Mouse (Mus musculus) hindbrain, embryonic 12.5 days (tissue): ENCODE measurements at regions not wholly inside any gene's neighbourhood (a gene's known extent, or its start where the extent isn't known, plus 50 kb on each side); places are given as distances from the start of the nearest gene placed in this dataset.

Experiments
- ATAC-seq: fragments of 200-750 bp; cut with Nextera tagmentation; 2 replicates; pipeline ENCODE4 v1.8.0; 2017; ENCODE audit warnings: moderate TSS enrichment; ENCODE audit not compliant: low FRiP score
- H3K27ac ChIP-seq: fragments of 300-500 bp; sonication (generic); 2 replicates; pipeline ENCODE4 v1.5.1; 2016; ENCODE audit warnings: mild to moderate bottlenecking
- H3K27me3 ChIP-seq: fragments of 300-500 bp; sonication (generic); 2 replicates; pipeline ENCODE4 v1.6.1; 2016; ENCODE audit warnings: mild to moderate bottlenecking
- H3K36me3 ChIP-seq: fragments of 300-500 bp; sonication (generic); 2 replicates; pipeline ENCODE4 v1.6.1; 2016; ENCODE audit warnings: mild to moderate bottlenecking
- H3K4me1 ChIP-seq: fragments of 300-500 bp; sonication (generic); 2 replicates; pipeline ENCODE4 v1.6.1; 2016
- H3K4me2 ChIP-seq: fragments of 300-500 bp; sonication (generic); replicated peaks from 2 replicates; pipeline ENCODE4 v1.6.1; 2016; ENCODE audit warnings: mild to moderate bottlenecking
- H3K4me3 ChIP-seq: fragments of 300-500 bp; sonication (generic); 2 replicates; pipeline ENCODE4 v1.5.1; 2016; ENCODE audit warnings: mild to moderate bottlenecking
- H3K9ac ChIP-seq: fragments of 300-500 bp; sonication (generic); 2 replicates; pipeline ENCODE4 v1.6.1; 2016; ENCODE audit warnings: mild to moderate bottlenecking, moderate library complexity
- H3K9me3 ChIP-seq: fragments of 300-500 bp; sonication (generic); replicated peaks from 2 replicates; pipeline ENCODE4 v1.6.1; 2016; ENCODE audit warnings: mild to moderate bottlenecking
- WGBS: fragments of 180-500 bp; shearing (Covaris S2); methylation state at CpG from one replicate; pipeline ENCODE4 v1.1.7; 2016; 5-methylcytosine and 5-hydroxymethylcytosine counted together

DNA sequence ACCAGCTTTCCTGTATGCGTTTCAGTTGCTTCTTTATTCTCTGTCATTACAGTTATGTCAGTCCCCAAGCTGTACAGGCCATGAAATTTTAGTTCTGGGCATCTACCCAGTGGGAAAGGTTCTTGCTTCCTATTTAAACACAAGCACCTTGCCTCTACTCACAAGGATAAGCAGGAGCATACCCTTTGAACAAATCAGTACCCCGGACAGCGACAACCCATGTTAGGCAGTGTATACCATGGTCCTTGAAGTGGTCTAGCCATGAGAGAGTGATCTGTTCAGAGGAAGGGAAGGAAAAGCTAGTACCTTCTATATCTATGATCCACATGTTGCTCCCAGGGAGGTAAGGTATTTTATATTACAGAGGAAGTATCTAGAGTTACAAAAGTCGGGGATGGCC lies 167.7 kb downstream of the Plekhb2 start:
- WGBS = 72% methylated on average over 4 of the region's 4 CpGs
- H3K27me3 ChIP-seq = no peaks in the 10 kb centered on the region
- no peaks in the 10 kb centered on the region for H3K9me3 ChIP-seq
- no peak overlapping the region for H3K27ac ChIP-seq
- H3K36me3 ChIP-seq = no peaks in the 10 kb centered on the region
- ATAC-seq = no peak
- no peak overlapping the region for H3K9ac ChIP-seq
- H3K4me2 ChIP-seq = no peak overlapping the region
- no peaks in the 10 kb centered on the region for H3K4me1 ChIP-seq
- no peak overlapping the region for H3K4me3 ChIP-seq

DNA sequence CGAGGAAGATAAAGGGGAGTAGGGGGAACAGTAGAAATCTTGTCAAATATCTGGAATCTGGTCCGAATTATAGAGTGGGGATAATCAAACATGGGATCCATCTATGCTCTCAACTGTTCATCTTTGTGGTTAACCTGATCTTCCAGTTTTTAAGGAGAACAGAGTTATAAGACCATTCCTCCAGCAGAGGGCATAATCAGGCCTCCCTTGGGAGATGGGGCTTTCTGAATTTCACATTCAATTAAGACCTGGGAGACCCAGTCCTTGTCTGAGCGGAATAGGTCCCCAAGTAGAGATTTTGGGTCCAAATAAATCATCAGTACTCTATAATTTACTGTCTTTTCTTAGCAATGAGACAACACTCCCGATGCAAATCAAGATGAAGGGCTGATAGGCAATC lies 182.8 kb downstream of the Plekhb2 start:
- no peaks in the 10 kb centered on the region for H3K36me3 ChIP-seq
- H3K4me3 ChIP-seq = no peak overlapping the region
- no peak overlapping the region for H3K4me2 ChIP-seq
- ATAC-seq = no peak
- H3K27ac ChIP-seq = no peak overlapping the region
- WGBS = 67% methylated on average over 4 of the region's 4 CpGs
- no peaks in the 10 kb centered on the region for H3K27me3 ChIP-seq
- H3K9me3 ChIP-seq = no peaks in the 10 kb centered on the region
- no peak overlapping the region for H3K9ac ChIP-seq
- no peaks in the 10 kb centered on the region for H3K4me1 ChIP-seq

DNA sequence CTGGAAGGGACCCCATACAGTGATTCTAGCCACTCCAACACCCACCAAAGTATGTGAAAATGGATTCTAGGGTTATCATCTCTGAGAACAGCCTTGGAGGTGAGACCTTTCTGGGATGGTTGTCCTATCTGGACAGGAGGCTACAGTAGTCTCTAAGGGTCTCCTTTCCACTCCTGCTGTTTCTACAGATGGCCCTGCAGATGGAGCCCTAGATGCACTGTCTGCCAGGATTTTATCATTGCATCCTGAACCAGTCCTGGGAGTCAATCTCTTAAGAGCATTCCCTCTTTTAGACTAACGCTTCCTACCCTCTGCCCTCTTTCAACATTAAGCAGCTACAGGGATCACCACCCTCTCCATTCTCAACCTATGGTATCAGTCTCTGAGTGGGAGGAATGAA lies 223.0 kb downstream of the Plekhb2 start:
- H3K9ac ChIP-seq = no peak overlapping the region
- H3K36me3 ChIP-seq = no peaks in the 10 kb centered on the region
- H3K27me3 ChIP-seq = no peaks in the 10 kb centered on the region
- 93% methylated on average over 1 of the region's 1 CpGs for WGBS
- no peak overlapping the region for H3K27ac ChIP-seq
- no peaks in the 10 kb centered on the region for H3K9me3 ChIP-seq
- H3K4me1 ChIP-seq = no peaks in the 10 kb centered on the region
- ATAC-seq = no peak
- no peak overlapping the region for H3K4me2 ChIP-seq
- H3K4me3 ChIP-seq = no peak overlapping the region

DNA sequence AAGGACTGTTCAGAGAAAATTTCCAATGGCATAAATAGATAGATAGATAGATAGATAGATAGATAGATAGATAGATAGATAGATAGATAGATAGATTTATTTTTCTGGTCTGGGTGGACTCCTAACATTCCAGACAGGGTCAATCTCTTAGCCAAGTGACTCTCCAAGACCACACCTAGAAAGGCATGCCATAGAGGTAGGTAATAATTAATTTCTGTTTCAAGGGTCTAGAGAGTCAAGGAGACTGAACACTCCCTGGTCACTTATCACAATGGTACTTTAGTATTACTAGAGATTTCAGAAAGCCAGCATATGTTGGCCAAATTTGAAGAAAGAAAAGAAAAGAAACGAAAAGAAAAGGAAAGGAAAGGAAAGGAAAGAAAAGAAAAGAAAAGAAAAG lies 245.1 kb downstream of the Plekhb2 start:
- 63% methylated on average over 1 of the region's 1 CpGs for WGBS
- Histone ChIP-seq H3K36me3 (no peaks in the 10 kb centered on the region), H3K27me3 (no peaks in the 10 kb centered on the region), H3K4me1 (no peaks in the 10 kb centered on the region), H3K27ac (no peak overlapping the region), H3K9me3 (no peaks in the 10 kb centered on the region), H3K4me2 (no peak overlapping the region), H3K9ac (no peak overlapping the region), H3K4me3 (no peak overlapping the region)
- no peak for ATAC-seq

DNA sequence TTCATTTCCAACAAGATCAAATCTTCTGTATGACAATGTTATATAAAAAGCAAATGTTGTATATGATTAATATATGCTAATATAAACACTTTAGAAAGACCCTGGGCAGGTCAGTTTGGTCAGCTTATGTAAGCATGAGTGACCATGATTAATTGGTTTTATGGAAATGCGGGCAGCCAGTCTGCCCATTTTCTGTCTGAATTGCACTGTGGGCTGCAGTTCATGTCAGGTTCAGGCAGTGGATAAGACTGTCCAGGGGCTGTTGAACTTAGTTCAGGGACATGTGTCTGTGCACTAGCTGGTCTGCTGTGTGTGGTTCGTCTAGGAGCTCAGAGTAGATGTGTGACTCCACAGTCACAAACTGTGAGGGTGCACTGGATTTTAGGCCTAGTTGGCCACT lies 246.0 kb downstream of the Plekhb2 start:
- Histone ChIP-seq H3K4me1 (no peaks in the 10 kb centered on the region), H3K27ac (no peak overlapping the region), H3K27me3 (no peaks in the 10 kb centered on the region), H3K4me3 (no peak overlapping the region), H3K9me3 (no peaks in the 10 kb centered on the region), H3K4me2 (no peak overlapping the region), H3K9ac (no peak overlapping the region), H3K36me3 (no peaks in the 10 kb centered on the region)
- no peak for ATAC-seq
- WGBS = 42% methylated on average over 2 of the region's 2 CpGs

DNA sequence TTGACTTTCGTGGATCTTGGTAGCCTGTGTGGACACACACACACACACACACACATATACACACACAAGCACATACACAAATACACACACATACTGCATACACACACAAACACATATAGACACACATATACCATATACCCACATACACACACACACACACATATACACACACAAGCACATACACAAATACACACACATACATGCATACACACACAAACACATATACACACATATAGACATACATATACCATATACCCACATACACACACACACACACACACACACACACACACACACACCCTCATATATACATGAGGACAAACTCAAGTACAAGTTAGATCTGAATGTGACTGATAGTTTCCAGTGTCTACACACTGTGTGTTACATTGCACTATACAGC lies 256.9 kb downstream of the Plekhb2 start:
- Histone ChIP-seq H3K4me1 (no peaks in the 10 kb centered on the region), H3K4me2 (no peak overlapping the region), H3K27ac (no peak overlapping the region), H3K36me3 (no peaks in the 10 kb centered on the region), H3K9ac (no peak overlapping the region), H3K9me3 (no peaks in the 10 kb centered on the region), H3K4me3 (no peak overlapping the region), H3K27me3 (no peaks in the 10 kb centered on the region)
- 82% methylated on average over 1 of the region's 1 CpGs for WGBS
- peak; percentile 67; the same call in 1 of the 2 replicates for ATAC-seq

DNA sequence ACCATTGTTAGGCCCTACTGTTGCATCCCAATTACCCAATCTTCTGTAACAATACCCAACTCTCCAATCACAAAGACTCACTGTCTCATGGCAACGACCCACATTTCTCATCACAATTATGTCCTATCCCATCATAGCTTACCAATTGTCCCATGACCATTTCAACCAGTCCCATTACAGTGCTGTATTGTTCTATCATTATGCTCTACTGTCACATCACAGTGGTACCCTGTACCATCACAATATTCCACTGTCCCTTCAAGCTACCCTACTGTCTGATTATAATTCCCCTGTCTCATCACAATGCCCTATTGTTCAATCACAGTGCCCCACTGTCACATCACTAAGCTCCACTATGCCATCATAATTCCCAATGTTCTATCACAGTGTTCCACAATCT lies 260.0 kb downstream of the Plekhb2 start:
- H3K4me1 ChIP-seq = no peaks in the 10 kb centered on the region
- H3K27ac ChIP-seq = no peak overlapping the region
- H3K36me3 ChIP-seq = no peaks in the 10 kb centered on the region
- H3K4me2 ChIP-seq = no peak overlapping the region
- no peak for ATAC-seq
- H3K4me3 ChIP-seq = no peak overlapping the region
- no peak overlapping the region for H3K9ac ChIP-seq
- H3K27me3 ChIP-seq = no peaks in the 10 kb centered on the region
- 65% methylated on average over 1 of the region's 1 CpGs for WGBS
- 0 out of 2 replicates have a peak, but pooled peaks cover under 1% of the 10 kb centered on the region for H3K9me3 ChIP-seq

DNA sequence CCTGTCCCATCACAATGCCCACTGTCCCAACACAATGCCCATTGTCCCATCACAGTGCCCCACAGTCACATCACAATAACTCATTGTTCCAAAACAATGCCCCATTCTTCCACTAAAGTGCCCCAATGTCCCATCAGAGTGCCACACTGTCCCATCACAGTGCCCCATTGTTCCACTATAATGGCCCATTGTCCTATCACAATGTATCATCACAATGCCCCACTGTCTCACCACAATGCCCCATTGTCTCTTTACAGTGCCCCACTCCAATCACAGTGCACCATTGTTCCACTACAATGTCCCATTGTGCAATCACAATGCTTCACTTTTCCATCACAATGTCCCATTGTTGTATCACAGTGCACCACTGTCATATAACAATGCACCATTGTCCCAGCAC lies 265.7 kb downstream of the Plekhb2 start:
- H3K4me2 ChIP-seq = no peak overlapping the region
- peaks cover 24% of the 10 kb centered on the region for H3K9me3 ChIP-seq
- no peaks in the 10 kb centered on the region for H3K27me3 ChIP-seq
- H3K9ac ChIP-seq = no peak overlapping the region
- no peaks in the 10 kb centered on the region for H3K36me3 ChIP-seq
- ATAC-seq = no peak
- H3K27ac ChIP-seq = no peak overlapping the region
- H3K4me1 ChIP-seq = no peaks in the 10 kb centered on the region
- no peak overlapping the region for H3K4me3 ChIP-seq

DNA sequence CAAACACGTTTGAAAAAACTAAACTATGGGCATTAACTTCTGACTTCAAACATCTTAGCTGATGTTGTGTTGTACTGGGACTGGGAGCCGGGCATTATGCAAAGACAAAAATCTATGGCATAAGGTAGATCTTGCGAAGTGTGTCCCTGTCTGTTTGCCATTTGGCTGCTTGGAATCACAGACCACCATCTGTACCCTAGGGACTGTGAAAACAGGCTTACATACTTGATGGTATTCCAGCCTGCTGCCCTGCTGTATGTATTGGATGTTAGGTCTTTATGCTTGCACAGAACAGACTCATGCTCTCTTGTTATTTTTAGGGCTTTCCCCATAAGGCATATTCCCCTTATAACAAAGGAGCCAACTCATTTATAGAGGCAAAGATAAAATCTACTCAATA lies 288.1 kb downstream of the Plekhb2 start:
- WGBS = 83% methylated on average over 3 of the region's 3 CpGs
- no peak overlapping the region for H3K4me3 ChIP-seq
- H3K36me3 ChIP-seq = no peaks in the 10 kb centered on the region
- no peaks in the 10 kb centered on the region for H3K27me3 ChIP-seq
- no peak overlapping the region for H3K9ac ChIP-seq
- ATAC-seq = no peak
- no peaks in the 10 kb centered on the region for H3K9me3 ChIP-seq
- H3K4me2 ChIP-seq = no peak overlapping the region
- no peaks in the 10 kb centered on the region for H3K4me1 ChIP-seq
- no peak overlapping the region for H3K27ac ChIP-seq

DNA sequence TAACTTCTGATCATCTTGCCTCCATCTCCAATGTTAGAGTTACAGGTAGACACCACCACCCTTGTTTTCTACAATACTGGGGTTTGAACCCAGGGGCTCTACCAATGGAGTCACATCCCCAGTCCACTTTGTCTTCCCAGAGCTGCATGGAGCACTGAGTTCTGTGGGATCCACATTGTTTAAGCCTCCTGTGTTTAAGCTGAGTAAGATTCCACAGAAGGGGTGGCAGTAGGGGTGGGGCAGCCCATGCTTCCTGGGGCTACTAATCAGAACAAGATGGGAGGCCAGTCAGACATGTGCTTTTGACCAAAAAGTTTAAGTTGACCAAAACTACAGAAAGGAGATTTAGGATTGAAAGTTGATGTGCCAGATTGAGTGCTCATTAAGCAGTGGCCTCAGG lies 299.3 kb downstream of the Plekhb2 start:
- Histone ChIP-seq H3K4me2 (no peak overlapping the region), H3K36me3 (no peaks in the 10 kb centered on the region), H3K9ac (no peak overlapping the region), H3K27ac (no peak overlapping the region), H3K27me3 (no peaks in the 10 kb centered on the region), H3K9me3 (no peaks in the 10 kb centered on the region), H3K4me3 (no peak overlapping the region), H3K4me1 (no peaks in the 10 kb centered on the region)
- ATAC-seq = no peak

DNA sequence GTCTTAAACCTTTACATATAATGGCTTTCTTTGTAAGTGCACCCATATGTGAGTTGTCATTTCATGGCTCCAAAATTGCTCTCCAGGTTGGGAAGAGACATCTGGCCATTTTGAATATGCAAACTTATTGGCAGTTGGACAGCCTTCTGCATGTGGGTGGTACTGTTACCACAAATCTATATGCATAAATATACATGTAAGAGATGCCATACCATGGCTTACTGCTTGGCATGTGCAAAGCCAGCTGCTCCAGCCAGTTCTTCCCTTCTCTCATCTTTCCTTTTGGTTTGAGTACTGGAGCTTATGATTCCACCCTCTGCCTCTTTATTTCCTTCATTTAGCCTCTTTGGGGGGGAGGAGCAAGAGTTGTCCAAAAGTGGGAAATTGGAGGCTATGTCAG lies 312.7 kb downstream of the Plekhb2 start:
- Histone ChIP-seq H3K27me3 (no peaks in the 10 kb centered on the region; the same call in 1 of the 2 replicates), H3K4me2 (no peak overlapping the region), H3K36me3 (no peaks in the 10 kb centered on the region), H3K4me1 (no peaks in the 10 kb centered on the region), H3K9ac (no peak overlapping the region), H3K27ac (no peak overlapping the region), H3K9me3 (no peaks in the 10 kb centered on the region), H3K4me3 (no peak overlapping the region)
- no peak for ATAC-seq

DNA sequence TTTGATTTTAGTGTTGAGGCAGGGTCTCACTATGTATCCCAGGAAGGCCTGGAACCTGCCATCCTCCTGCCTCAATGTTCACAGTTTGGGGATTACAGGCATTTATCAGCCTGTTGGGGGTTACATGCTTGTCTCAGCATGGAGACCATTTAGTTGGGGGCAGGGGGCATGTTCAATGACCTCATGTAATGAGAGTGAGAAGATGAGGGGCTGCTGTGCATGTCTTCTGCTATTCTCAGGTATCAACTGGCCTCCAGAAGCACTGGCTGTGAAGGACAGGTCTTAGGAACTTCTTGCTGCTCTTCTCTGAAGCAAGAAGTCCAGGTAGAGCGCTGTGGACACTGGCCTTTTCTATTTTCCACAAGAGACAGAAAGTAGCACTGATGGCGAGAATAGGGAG lies 350.9 kb downstream of the Plekhb2 start:
- Histone ChIP-seq H3K9ac (no peak overlapping the region), H3K4me1 (no peaks in the 10 kb centered on the region), H3K27me3 (no peaks in the 10 kb centered on the region), H3K4me3 (no peak overlapping the region), H3K27ac (no peak overlapping the region), H3K36me3 (no peaks in the 10 kb centered on the region), H3K4me2 (no peak overlapping the region), H3K9me3 (no peaks in the 10 kb centered on the region)
- 75% methylated on average over 2 of the region's 2 CpGs for WGBS
- ATAC-seq = no peak

DNA sequence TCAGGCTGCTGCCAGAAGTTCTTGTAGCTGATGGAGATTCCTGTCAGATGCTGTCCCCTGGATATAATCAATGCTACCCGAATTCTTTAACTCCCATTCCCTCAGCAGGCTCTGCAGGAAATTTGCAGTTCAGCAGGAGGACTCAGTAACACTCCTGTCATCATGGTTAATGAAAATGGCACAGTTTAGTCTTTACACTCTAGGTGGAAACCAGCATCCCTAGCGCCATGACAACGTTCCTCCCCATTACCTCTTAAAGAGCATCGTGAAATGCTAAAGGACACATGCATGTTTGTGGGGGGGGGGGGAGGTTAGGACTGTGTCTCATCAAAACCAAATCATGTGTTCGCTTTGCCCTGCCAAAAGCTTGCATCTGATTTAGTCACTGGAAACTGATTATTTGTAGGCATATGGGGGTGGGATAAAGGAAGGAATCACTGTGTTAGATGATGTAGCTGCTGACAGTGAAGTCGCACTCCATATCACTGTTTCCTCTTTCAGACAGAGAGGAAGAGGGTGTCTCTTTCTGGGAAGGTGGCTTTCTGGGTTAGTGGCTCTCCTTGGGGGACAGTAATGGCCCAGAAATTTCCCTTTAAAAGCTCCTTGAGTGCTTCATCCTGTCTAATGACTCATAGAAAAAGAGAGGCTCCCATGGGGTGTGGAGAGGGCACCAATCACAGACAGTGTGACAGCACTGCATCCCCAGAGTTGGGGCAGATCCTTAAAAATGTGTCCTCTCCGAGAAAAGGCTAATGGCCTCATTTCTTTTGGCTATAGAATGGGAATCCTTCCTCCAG lies 351.5 kb downstream of the Plekhb2 start:
- Histone ChIP-seq H3K4me1 (no peaks in the 10 kb centered on the region), H3K27me3 (no peaks in the 10 kb centered on the region), H3K9ac (no peak overlapping the region), H3K27ac (no peak overlapping the region), H3K4me2 (no peak overlapping the region), H3K36me3 (no peaks in the 10 kb centered on the region), H3K9me3 (no peaks in the 10 kb centered on the region), H3K4me3 (no peak overlapping the region)
- no peak for ATAC-seq
- 71% methylated on average over 7 of the region's 7 CpGs for WGBS
